Mouse (Mus musculus) adrenal gland, postnatal 4 days (tissue): ENCODE data around the gene Dlg4. TPM values are rescaled to one million over a fixed set of nuclear protein-coding genes. Genes with fewer than 3 reads are reported as not detected.
"Not testable (repeated sequence)": the region's sequence is repeated elsewhere in the genome, so short reads cannot be mapped to it uniquely, and the experiment has no call there.

Experiments
- DNase-seq, 2 experiments: peaks; one replicate each; pipeline ENCODE4 v3.0.0; 2021 to 2022; ENCODE audit warnings: low spot score in 2 of 2, mixed read lengths in 2 of 2
- total RNA-seq, 2 experiments: library from RNA; stranded (reverse); gene quantifications; 2 replicates each; pipeline ENCODE4 v1.2.3; 2021

The Dlg4 gene
- total RNA-seq, 2 experiments from 2014 or later, result 63.0 to 64.4 TPM

- no peak for DNase-seq
Observed at GRCm38 (mm10) chr11:69996161-69997061, 20.3 kb upstream of the Dlg4 start.

DNA sequence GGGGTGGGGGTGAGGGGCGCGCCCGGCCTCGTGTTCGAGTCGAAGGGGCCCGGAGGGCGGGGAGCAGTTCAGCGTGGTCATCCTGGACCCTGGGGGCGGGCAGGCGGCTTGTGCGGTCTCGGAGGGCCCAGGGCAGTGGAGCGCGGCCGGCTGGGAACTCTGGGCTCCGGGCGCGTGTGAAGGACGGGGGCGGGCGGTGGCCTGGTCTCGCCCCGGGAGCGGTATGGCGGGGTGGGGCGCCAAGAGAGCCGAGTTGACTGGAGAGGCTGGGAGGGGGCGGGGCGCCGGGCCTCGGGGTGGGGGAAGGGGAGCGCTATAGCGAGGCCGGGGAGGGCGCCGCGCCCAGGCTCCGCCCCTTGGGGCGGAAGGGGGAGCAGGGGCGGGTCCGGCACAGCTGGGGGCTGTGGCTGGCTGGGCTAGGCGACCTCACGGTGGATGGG lies 19.7 kb upstream of the Dlg4 start:
- peak; percentile 79 to 86 for DNase-seq

GRCm38 (mm10) chr11:69998567-69999491 lies 17.9 kb upstream of the Dlg4 start:
- DNase-seq, result no peak

DNA sequence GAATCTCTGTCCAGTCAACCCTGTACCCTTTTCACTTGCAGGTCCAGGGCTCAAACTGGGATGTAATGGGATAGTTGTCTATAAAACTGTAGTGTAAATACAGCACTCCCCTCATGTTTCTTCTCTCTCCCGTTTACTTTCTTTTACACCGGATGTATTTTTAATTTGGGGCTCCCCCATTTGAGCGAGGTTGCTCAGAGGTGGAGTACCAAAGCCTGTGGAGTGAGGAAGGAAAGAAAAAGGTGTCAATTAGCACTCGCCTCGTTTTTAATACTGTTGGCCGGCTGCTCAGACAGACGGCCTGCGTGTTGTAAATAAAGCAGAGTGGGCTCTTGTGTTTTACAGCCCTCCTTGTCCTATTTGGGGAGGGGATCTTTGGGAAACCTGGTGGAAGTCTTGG lies 17.1 kb upstream of the Dlg4 start:
- DNase-seq, result no peak

- DNase-seq, result peak; percentile 71 to 83
Observed at GRCm38 (mm10) chr11:70000396-70000898, 16.3 kb upstream of the Dlg4 start, which contains the start of gene Dvl2. TSS of gene Dvl2 (plus strand) at chr11:70000595.

- no peak for DNase-seq
Observed at GRCm38 (mm10) chr11:70001159-70001558, 15.6 kb upstream of the Dlg4 start.

DNA sequence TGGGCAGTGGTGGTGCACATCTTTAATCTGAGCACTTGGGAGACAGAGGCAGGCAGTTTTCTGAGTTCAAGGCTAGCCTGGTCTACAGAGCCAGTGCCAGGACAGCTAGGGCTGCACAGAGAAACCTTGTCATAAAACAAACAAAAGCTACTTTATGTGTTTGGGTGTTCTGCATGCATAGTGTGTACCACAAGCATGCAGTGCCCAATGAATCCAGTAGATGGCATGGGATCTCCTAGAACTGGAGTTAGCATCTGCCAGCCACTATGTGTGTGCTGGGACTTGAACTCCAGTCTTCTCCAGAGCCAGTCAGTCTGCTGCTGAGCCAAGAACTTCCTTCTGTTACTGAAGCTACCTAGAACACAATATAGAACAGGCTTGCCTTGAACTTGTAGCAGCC lies 14.9 kb upstream of the Dlg4 start:
- no peak for DNase-seq

- no peak for DNase-seq
Observed at GRCm38 (mm10) chr11:70002471-70002870, 14.3 kb upstream of the Dlg4 start.

GRCm38 (mm10) chr11:70005521-70005920 lies 11.2 kb upstream of the Dlg4 start:
- no peak for DNase-seq

DNA sequence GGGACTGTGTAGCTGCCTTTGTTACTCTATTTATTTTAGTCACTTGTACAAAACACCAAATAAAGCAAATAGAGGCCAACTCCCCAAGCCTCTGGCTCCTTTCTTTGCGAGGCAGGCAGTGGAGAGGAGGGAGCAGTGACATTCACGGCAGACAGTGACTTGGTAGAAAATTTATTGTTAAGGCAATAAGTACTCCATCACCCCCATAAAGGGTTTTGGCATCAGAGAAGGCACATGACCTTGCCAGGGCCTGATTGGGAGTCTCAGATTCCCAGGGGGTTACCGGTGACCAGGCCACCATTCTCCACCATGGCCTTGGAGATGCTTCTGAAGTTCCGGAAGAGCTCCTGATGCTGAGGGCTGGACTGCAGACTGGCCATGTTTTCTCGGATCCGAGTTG lies 6.7 kb upstream of the Dlg4 start:
- no peak for DNase-seq

DNA sequence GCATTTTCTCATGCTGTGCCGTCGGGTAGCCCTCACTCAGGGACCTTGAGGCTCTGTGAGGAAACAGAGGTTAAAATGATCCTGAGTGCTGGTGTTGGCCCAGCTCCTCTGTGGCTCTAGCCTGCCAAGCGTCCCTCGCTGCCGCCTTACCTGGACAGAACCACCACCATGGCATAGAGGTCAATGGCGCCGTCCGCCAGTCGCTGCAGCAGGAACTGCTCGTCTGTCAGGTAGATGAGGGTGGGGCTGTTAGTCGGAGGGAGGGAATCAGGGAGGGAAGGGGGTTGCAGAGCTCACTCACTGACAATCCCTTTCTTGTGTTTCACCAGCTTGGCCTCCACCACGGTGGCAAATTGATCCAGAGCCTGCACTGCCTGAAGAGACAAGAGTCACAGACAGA lies 6.2 kb upstream of the Dlg4 start:
- DNase-seq, result no peak

GRCm38 (mm10) chr11:70010961-70011360 lies 5.8 kb upstream of the Dlg4 start:
- no peak for DNase-seq

- DNase-seq, result no peak
Observed at GRCm38 (mm10) chr11:70012931-70013330, 3.8 kb upstream of the Dlg4 start.

DNA sequence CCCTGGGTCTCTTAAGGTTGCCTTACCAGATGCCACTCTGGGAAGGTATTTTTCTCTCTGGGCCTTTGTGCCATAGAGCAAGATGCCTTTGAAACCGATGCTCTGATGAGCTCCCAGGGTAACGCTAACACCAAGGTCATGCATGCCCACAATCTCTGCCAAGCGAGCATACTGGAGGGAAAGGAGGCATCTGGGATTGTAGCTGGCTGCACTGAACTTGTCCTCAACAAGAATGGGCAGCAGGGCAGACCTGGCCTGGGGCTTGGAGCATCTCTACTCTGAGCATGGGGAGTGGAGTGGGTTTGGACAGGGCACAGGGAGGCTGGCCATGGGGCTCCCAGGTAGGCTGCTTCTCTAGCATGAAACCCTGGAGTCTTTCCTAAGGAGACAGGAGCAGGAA lies 3.3 kb upstream of the Dlg4 start:
- no peak for DNase-seq

GRCm38 (mm10) chr11:70014051-70014450 lies 2.7 kb upstream of the Dlg4 start:
- no peak for DNase-seq

- DNase-seq, result peak; percentile 75 to 81
Observed at GRCm38 (mm10) chr11:70014880-70015558, 1.7 kb upstream of the Dlg4 start, which contains the start of gene Acadvl. TSS of gene Acadvl (minus strand) at chr11:70015411.

DNA sequence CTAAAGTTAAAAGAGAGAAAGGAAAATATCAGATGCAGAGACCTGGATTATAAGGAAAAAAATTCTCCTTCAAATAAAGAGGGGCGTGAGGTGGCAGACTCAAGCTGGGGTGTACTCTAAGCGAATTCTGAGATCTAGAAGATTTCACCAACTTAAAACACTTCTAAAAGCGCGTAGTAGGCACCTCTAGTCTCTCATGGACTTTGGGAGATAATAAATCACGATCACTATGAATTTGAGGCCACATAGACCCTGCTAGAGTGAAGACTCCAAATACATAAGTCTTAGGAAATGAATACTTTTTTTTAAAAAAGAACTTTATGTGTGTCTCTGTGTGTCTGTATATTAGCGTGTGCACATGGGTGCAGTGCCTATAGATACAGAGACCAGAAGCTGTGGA lies 1.1 kb upstream of the Dlg4 start:
- no peak for DNase-seq

DNA sequence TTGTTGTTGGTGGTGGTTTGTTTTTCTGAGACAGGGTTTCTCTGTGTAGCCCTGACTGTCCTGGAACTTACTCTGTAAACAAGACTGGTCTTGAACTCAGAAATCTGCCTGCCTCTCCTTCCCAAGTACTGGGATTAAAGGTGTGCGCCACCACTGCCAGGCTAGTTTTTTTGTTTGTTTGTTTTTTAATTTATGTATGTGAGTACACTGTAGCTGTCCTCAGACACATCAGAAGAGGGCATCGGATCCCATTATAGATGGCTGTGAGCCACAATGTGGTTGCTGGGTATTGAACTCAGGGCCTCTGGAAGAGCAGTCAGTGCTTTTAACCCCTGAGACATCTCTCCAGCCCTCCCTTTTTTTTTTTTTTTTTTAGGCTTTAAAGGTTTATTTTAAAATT lies 565 bp upstream of the Dlg4 start:
- not testable (repeated sequence) for DNase-seq

DNA sequence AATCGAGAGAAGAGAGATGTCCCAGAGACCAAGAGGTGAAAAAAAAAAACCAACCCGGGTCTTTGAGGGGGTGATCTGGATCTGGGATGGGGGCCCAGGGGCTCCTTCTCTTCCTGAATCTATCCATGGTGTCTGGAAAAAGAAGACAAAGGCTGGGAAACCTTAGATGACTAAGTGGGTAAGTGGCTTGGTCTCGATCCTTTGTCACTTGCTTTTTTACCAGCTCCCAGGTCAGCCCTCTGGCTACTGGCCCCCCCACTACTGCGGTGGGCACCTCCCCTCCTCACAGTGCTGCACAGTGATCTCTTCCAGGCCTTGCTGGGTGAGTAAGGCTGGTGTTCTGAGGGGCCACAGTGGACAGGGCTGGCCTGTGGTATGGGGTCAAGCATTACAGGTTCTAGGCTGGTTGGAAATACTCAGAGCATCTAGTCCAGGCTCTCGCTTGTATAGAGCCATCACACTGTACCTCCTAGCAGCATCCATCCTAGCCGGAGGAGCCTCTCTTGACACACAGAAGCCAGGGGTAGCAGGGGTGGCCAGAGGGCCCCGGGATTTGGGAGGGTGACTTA lies 541 bp downstream of the Dlg4 start:
- DNase-seq, result no peak

- no peak for DNase-seq
Observed at GRCm38 (mm10) chr11:70018131-70018990, 1.6 kb downstream of the Dlg4 start.
